Mouse (Mus musculus): ENCODE results near the gene Etv2.

Gene Etv2

DNA sequence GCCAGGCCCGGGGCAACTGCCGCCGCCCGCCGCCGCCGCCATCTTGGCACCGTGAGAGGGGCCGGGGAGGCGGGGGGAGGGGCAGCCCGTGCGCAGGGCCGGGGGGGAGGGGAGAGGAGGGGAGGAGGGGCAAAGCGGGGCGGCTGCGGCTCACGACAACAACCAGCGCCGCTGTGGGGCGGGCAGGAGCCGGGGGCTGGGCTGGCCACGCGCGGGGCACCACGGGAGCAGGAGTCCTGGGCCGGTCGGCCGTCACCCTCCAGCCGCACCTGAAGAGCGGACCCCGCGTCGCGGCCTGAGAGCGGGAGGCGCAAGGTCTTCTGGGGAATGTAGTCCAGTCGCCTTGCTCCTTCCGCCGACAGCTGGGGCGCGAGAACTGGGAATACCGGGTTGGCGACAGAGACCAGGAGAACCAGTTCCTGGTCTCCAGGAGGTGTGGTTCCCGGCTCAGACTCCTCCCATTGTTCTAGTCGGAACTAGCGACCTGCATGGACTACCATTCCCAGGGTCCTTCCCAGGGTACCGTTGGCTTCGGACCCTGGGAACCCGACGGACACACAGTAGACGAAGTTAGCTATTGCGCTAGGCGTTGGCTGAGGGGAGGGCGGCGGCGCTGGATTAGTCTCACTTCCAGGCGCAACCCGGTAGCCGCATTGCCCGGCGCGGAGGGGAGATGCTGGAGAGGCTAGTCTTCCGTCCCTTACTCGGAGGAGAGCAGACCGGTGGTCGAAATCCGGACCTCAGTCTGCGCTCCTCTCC, 46.8 kb downstream of the Etv2 start, which contains the start of gene Kmt2b:
Kmt2b (minus strand) TSS at position 51 of the 759 bp plus-strand sequence.
- peak; percentile 92 for DNase-seq (ENCODE audit: low read depth, low spot score)

DNA sequence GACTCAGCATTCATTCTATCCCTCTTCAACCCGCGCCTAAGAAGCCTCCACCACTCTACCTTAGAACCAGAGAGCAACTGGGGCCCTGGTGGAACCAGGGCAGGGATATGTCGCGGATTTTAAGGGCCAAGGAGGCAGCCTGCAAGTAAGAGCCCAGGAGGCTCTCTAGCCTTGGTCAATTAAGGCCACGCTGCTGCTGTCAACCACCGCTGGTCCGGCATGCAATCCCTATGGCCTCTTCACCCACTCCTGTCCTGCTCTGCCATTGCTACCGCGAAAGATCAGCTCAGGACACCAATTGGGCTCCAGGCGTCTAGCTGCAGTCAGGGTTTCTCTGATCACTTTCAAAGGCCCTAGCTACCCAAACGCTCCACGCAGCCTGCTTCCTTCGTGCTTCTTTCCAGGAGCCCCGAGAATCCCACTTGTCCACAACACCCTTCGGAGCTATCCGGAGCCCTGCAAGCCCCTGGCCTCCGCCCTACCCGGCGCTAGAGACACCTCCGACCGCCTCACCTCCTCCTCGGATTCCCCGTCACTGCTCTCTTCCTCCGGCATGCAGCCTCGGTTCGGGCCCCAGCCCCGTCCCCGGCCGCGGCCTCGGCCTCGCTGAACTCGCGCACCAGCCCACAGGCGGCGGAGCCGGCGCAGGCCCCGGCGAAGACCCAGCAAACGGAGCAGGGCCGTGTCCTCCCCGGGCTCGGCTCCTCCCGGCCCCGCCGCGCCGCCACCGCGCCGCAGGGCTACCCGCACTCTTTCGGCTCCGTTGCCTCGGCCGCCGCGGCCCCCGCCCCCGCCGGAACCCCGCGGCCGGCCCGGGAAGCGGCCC, 47.6 kb downstream of the Etv2 start:
- DNase-seq (ENCODE audit: low read depth, low spot score), result no peak

DNA sequence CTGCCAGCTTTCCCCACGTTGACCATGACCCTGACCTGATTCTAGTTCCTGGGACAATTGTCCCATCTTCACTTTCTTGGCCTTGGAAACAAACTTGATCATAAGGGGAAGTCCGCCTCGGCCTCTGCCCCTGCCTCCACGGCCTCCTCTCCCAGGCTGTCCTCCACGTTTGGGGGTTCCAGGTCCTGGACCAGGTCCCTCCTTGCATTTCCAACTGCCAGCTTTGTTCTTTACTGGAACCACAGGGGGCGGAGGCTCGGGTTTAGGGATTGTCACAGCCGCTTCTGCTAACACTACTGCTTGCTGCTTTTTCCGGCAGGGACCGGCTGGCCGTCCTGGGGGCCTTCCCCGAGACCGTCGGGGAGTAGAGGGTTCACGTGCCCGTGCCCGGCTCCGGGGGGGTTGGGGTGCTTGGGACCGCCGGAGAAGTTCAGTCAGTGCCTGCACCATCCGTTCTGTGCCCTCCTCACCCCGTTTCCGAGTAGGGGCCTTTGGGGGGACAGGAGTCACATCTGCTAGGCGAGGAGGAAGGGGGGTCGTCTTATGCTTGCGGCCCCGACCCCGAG, 49.1 kb downstream of the Etv2 start:
- DNase-seq (ENCODE audit: low read depth, low spot score), result no peak

DNA sequence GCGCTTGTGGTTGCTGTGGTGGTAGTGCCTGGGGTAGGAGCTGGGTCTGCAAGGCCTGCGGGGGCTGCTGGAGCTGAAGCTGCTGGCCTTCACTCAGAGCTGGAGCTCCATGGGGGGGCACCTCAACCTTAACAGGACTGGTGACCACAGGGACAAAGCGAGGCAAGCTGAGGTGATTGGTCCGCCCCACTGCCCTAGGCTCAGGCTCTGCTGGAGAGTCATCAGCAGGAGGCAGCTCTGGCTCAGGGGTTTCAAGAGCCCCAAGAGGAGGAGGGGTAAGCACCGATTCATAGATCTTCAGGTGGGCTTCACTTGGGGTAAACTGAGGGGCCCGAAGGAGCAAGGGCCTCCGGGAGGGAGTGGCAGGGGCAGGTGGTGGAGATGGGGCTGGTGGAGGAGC, 50.5 kb downstream of the Etv2 start:
- no peak for DNase-seq (ENCODE audit: low read depth, low spot score)

DNA sequence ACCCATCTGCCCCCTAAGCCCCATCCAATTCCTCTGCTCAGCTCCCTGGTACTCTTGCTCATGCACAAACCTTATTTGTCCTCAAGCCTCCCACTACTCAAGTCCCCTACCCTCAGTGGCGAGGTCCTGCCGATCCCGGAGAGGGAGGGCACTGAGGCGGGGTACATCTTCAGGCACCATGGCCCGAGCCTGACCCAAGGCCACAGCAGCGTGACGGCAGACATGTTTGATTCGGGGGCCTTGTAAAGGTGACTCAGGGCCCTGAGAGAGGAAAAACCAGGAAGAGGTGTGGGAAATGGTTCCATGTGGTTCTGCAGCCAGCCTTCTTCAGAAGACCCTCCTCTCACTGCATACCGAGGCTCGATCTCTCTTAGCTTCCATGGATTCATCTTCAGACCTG, 51.3 kb downstream of the Etv2 start:
- DNase-seq (ENCODE audit: low read depth, low spot score), result no peak

All from embryo, embryonic 11.5 days (tissue).